27 mouse cellular contexts compared by ENCODE assay signal in genomic region chr6:85232045-85232444, GRCm38 (mm10). TPM values are rescaled to one million over a fixed set of nuclear protein-coding genes. Genes with fewer than 3 reads are reported as not detected.
DNase-seq lines count a peak whose midpoint lies in the region; ATAC-seq lines count a peak whose summit lies in the region.
"Had no signal": no experiment of that assay in that cellular context is flagged by ENCODE, and none has a peak within 500 bp of the region (broad histone marks: within the 10 kb centered on the region; RNA-seq: fewer than 3 reads in every experiment).

No protein-coding gene starts in this region.

- no peak overlapping the region for H3K27ac ChIP-seq in kidney, embryonic 14.5 days (ENCODE audit: low read depth, low read length)
- no peak overlapping the region for H3K27ac ChIP-seq in midbrain, embryonic 13.5 days
- H3K27ac ChIP-seq in midbrain, embryonic 16.5 days (ENCODE audit: low read length): no peak overlapping the region
- H3K27ac ChIP-seq in forebrain, embryonic 13.5 days: no peak overlapping the region
- H3K27ac ChIP-seq: embryonic facial prominence, embryonic 13.5 days; heart, embryonic 15.5 days; hindbrain, embryonic 14.5 days; neural tube, embryonic 13.5 days had no signal

- peaks cover 22% of the 10 kb centered on the region for H3K4me1 ChIP-seq in kidney, embryonic 14.5 days (ENCODE audit: control insufficient read depth, insufficient read depth, low read length)
- H3K4me1 ChIP-seq in midbrain, embryonic 13.5 days (replicated peaks): peaks cover 23% of the 10 kb centered on the region
- no peaks in the 10 kb centered on the region for H3K4me1 ChIP-seq in midbrain, embryonic 16.5 days (ENCODE audit: control insufficient read depth, insufficient read depth, low read length)
- peaks cover 54% of the 10 kb centered on the region for H3K4me1 ChIP-seq in forebrain, embryonic 13.5 days
- H3K4me1 ChIP-seq: heart, embryonic 15.5 days had no signal

- no peaks in the 10 kb centered on the region for H3K36me3 ChIP-seq in kidney, embryonic 14.5 days (ENCODE audit: control insufficient read depth, insufficient read depth, low read length)
- H3K36me3 ChIP-seq in midbrain, embryonic 13.5 days: no peaks in the 10 kb centered on the region
- H3K36me3 ChIP-seq in midbrain, embryonic 16.5 days (ENCODE audit: control insufficient read depth, insufficient read depth, low read length): no peaks in the 10 kb centered on the region
- no peaks in the 10 kb centered on the region for H3K36me3 ChIP-seq in forebrain, embryonic 13.5 days (ENCODE audit: poor library complexity, severe bottlenecking)
- H3K36me3 ChIP-seq: embryonic facial prominence, embryonic 13.5 days; heart, embryonic 15.5 days; limb, embryonic 12.5 days; neural tube, embryonic 13.5 days had no signal

- no peak overlapping the region for H3K4me3 ChIP-seq in kidney, embryonic 14.5 days (ENCODE audit: low read length)
- no peak overlapping the region for H3K4me3 ChIP-seq in midbrain, embryonic 13.5 days (replicated peaks)
- H3K4me3 ChIP-seq in midbrain, embryonic 16.5 days (ENCODE audit: low read depth, low read length): no peak overlapping the region
- no peak overlapping the region for H3K4me3 ChIP-seq in forebrain, embryonic 13.5 days
- H3K4me3 ChIP-seq: embryonic facial prominence, embryonic 13.5 days; erythroblast, embryonic 14.5 days; heart, embryonic 15.5 days; limb, embryonic 12.5 days; neural tube, embryonic 13.5 days had no signal

- no peaks in the 10 kb centered on the region for H3K27me3 ChIP-seq in kidney, embryonic 14.5 days (ENCODE audit: control insufficient read depth, insufficient read depth, low read length)
- H3K27me3 ChIP-seq in midbrain, embryonic 13.5 days: 0 out of 2 replicates have a peak, but pooled peaks cover 3% of the 10 kb centered on the region
- H3K27me3 ChIP-seq in midbrain, embryonic 16.5 days (ENCODE audit: control insufficient read depth, insufficient read depth, low read depth, low read length): no peaks in the 10 kb centered on the region
- no peaks in the 10 kb centered on the region for H3K27me3 ChIP-seq in forebrain, embryonic 13.5 days
- H3K27me3 ChIP-seq: embryonic facial prominence, embryonic 13.5 days; heart, embryonic 15.5 days; limb, embryonic 12.5 days had no signal

- H3K9ac ChIP-seq in kidney, embryonic 14.5 days (ENCODE audit: low read depth, low read length): no peak overlapping the region
- H3K9ac ChIP-seq in midbrain, embryonic 13.5 days (replicated peaks): no peak overlapping the region
- H3K9ac ChIP-seq in midbrain, embryonic 16.5 days (ENCODE audit: low read depth, low read length): no peak overlapping the region
- no peak overlapping the region for H3K9ac ChIP-seq in forebrain, embryonic 13.5 days
- H3K9ac ChIP-seq: embryonic facial prominence, embryonic 13.5 days; heart, embryonic 15.5 days; hindbrain, embryonic 14.5 days; limb, embryonic 12.5 days; liver, postnatal 0 days; neural tube, embryonic 13.5 days had no signal

- H3K9me3 ChIP-seq in kidney, embryonic 14.5 days (ENCODE audit: control insufficient read depth, low read length): no peaks in the 10 kb centered on the region
- H3K9me3 ChIP-seq in midbrain, embryonic 13.5 days: no peaks in the 10 kb centered on the region
- no peaks in the 10 kb centered on the region for H3K9me3 ChIP-seq in midbrain, embryonic 16.5 days (replicated peaks; ENCODE audit: control insufficient read depth, low read length, poor library complexity, severe bottlenecking)
- H3K9me3 ChIP-seq in forebrain, embryonic 13.5 days (replicated peaks): no peaks in the 10 kb centered on the region
- H3K9me3 ChIP-seq: embryonic facial prominence, embryonic 13.5 days; heart, embryonic 15.5 days; limb, embryonic 12.5 days; neural tube, embryonic 13.5 days had no signal

- no peak for DNase-seq in kidney, postnatal 10 days
- peak; percentile 45 for DNase-seq in ES-CJ7 (ENCODE audit: low read depth, low spot score)
- DNase-seq in adrenal gland, adult 8-10 months: no peak
- no peak for DNase-seq in lung, postnatal 14 days
- DNase-seq: cerebellum, adult 11-12 months; cerebellum, postnatal 10 days; heart, postnatal 36 days; kidney, adult 9 months; layer of hippocampus, postnatal 36 days; liver, postnatal 0 days had no signal

- H3K4me2 ChIP-seq in kidney, embryonic 14.5 days (replicated peaks; ENCODE audit: low read depth, low read length): no peak overlapping the region
- no peak overlapping the region for H3K4me2 ChIP-seq in midbrain, embryonic 13.5 days (replicated peaks)
- no peak overlapping the region for H3K4me2 ChIP-seq in midbrain, embryonic 16.5 days (ENCODE audit: low read length)
- no peak overlapping the region for H3K4me2 ChIP-seq in forebrain, embryonic 13.5 days
- H3K4me2 ChIP-seq: embryonic facial prominence, embryonic 13.5 days; heart, embryonic 15.5 days; hindbrain, embryonic 14.5 days; limb, embryonic 12.5 days; liver, embryonic 11.5 days; midbrain, embryonic 11.5 days; neural tube, embryonic 13.5 days had no signal

- 34% methylated on average over 4 of the region's 4 CpGs for WGBS in kidney, embryonic 14.5 days
- WGBS in midbrain, embryonic 13.5 days: 28% methylated on average over 4 of the region's 4 CpGs
- WGBS in midbrain, embryonic 16.5 days: 30% methylated on average over 4 of the region's 4 CpGs
- 13% methylated on average over 4 of the region's 4 CpGs for WGBS in forebrain, embryonic 13.5 days

- peak; percentile 75 for ATAC-seq in kidney, embryonic 14.5 days (ENCODE audit: low FRiP score, low TSS enrichment)
- ATAC-seq in midbrain, embryonic 13.5 days: 0 out of 2 replicates have a peak, but pooled peaks have one; percentile 17
- ATAC-seq in midbrain, embryonic 16.5 days: no peak
- peak; percentile 41 for ATAC-seq in forebrain, embryonic 13.5 days
- ATAC-seq: liver, postnatal 0 days; lung, postnatal 0 days had no signal

RNA-seq across cellular contexts. Expression of gene Emx1, which starts 44.8 kb away (rescaled TPM):
- 7.5 and 8.5 TPM in 2 replicates for polyA plus RNA-seq in kidney, embryonic 14.5 days (2014; fragmentation: Nextera tagmentation; extraction: Ambion mirVana)
- polyA plus RNA-seq in midbrain, embryonic 13.5 days (2015; fragmentation: Nextera tagmentation; extraction: Ambion mirVana): 1.8 and 7.2 TPM in 2 replicates
- 0.75 and 1.2 TPM in 2 replicates for polyA plus RNA-seq in midbrain, embryonic 16.5 days (2015; fragmentation: Nextera tagmentation; extraction: Ambion mirVana)
- polyA plus RNA-seq in forebrain, embryonic 13.5 days (2015; fragmentation: Nextera tagmentation; extraction: Ambion mirVana): 77.6 and 83.4 TPM in 2 replicates
- not detected for total RNA-seq in adrenal gland, adult 8-10 months (2022)
- total RNA-seq: adrenal gland, postnatal 36 days; gastrocnemius, adult 8-10 months; heart, postnatal 36 days had no signal
- polyA plus RNA-seq: erythroblast, embryonic 14.5 days; heart, embryonic 15.5 days; hindbrain, embryonic 14.5 days; intestine, embryonic 14.5 days; liver, postnatal 0 days; lung, postnatal 0 days; neural tube, embryonic 13.5 days; thymus, postnatal 0 days had no signal
